In genomic region chr17:56617628-56618027, GRCm38 (mm10) we compare ENCODE assay signal across 28 mouse cellular contexts. TPM values are rescaled to one million over a fixed set of nuclear protein-coding genes. Genes with fewer than 3 reads are reported as not detected.
DNase-seq lines count a peak whose midpoint lies in the region; ATAC-seq lines count a peak whose summit lies in the region.
"Had no signal": no experiment of that assay in that cellular context is flagged by ENCODE, and none has a peak within 500 bp of the region (broad histone marks: within the 10 kb centered on the region; RNA-seq: fewer than 3 reads in every experiment).

No protein-coding gene starts in this region.

- peaks cover 86% of the 10 kb centered on the region for H3K36me3 ChIP-seq in heart, embryonic 10.5 days
- H3K36me3 ChIP-seq in embryonic facial prominence, embryonic 12.5 days: peaks cover 83% of the 10 kb centered on the region

- no peak overlapping the region for H3K4me2 ChIP-seq in embryonic facial prominence, embryonic 12.5 days (replicated peaks)
- H3K4me2 ChIP-seq: embryonic facial prominence, embryonic 13.5 days; forebrain, embryonic 12.5 days; forebrain, embryonic 15.5 days; heart, embryonic 12.5 days; heart, embryonic 15.5 days; hindbrain, embryonic 13.5 days; intestine, embryonic 15.5 days had no signal

- H3K4me1 ChIP-seq in heart, embryonic 10.5 days: peaks cover 18% of the 10 kb centered on the region
- H3K4me1 ChIP-seq in embryonic facial prominence, embryonic 12.5 days: peaks cover 15% of the 10 kb centered on the region

- no peaks in the 10 kb centered on the region for H3K27me3 ChIP-seq in heart, embryonic 10.5 days (ENCODE audit: insufficient read depth, poor library complexity, severe bottlenecking)
- H3K27me3 ChIP-seq in embryonic facial prominence, embryonic 12.5 days: no peaks in the 10 kb centered on the region
- H3K27me3 ChIP-seq: embryonic facial prominence, embryonic 13.5 days; forebrain, embryonic 12.5 days; forebrain, embryonic 15.5 days; heart, embryonic 12.5 days; heart, embryonic 15.5 days; hindbrain, embryonic 13.5 days; intestine, embryonic 15.5 days; Patski had no signal

- H3K27ac ChIP-seq in heart, embryonic 10.5 days: peak overlapping the region; percentile 5; the same call in 1 of the 2 replicates
- no peak overlapping the region for H3K27ac ChIP-seq in embryonic facial prominence, embryonic 12.5 days
- H3K27ac ChIP-seq: embryonic facial prominence, embryonic 13.5 days; forebrain, embryonic 12.5 days; forebrain, embryonic 15.5 days; heart, adult 2 months; heart, embryonic 15.5 days; hindbrain, embryonic 13.5 days; intestine, embryonic 15.5 days had no signal

- H3K9ac ChIP-seq in embryonic facial prominence, embryonic 12.5 days: 0 out of 2 replicates have a peak overlapping the region, but pooled peaks have one; percentile 7
- H3K9ac ChIP-seq: forebrain, embryonic 12.5 days; forebrain, embryonic 15.5 days; heart, embryonic 12.5 days; heart, embryonic 15.5 days; hindbrain, embryonic 13.5 days; intestine, embryonic 15.5 days had no signal

- 89% methylated on average over 8 of the region's 8 CpGs for WGBS in heart, embryonic 10.5 days
- WGBS in embryonic facial prominence, embryonic 12.5 days: 92% methylated on average over 8 of the region's 8 CpGs

- no peaks in the 10 kb centered on the region for H3K9me3 ChIP-seq in heart, embryonic 10.5 days
- no peaks in the 10 kb centered on the region for H3K9me3 ChIP-seq in embryonic facial prominence, embryonic 12.5 days
- H3K9me3 ChIP-seq: embryonic facial prominence, embryonic 13.5 days; forebrain, embryonic 12.5 days; forebrain, embryonic 15.5 days; G1E; heart, embryonic 12.5 days; heart, embryonic 15.5 days; hindbrain, embryonic 13.5 days; intestine, embryonic 15.5 days had no signal

- no peak for ATAC-seq in embryonic facial prominence, embryonic 12.5 days (ENCODE audit: insufficient number of reproducible peaks, insufficient read depth, low FRiP score, low TSS enrichment)
- ATAC-seq: forebrain, embryonic 15.5 days; hindbrain, embryonic 16.5 days; intestine, embryonic 15.5 days; Patski had no signal

- DNase-seq in cerebellum, adult 11-12 months: peak; percentile 12
- DNase-seq in cerebellum, adult 9-11 months: no peak
- DNase-seq in heart, embryonic 10.5 days (ENCODE audit: low spot score): no peak
- no peak for DNase-seq in heart, postnatal 14 days
- no peak for DNase-seq in embryo, embryonic 10.5 days (ENCODE audit: low spot score)
- DNase-seq in right cerebral cortex, postnatal 36 days (ENCODE audit: low spot score in 2 of 2): no peak
- DNase-seq: adrenal gland, postnatal 14 days; cerebellum, adult 11 months; cerebellum, adult 8-10 months; cerebellum, postnatal 36 days; gastrocnemius, postnatal 25 days; heart, adult 2 months; heart, postnatal 10 days; heart, postnatal 4 days; kidney, adult 11 months had no signal

- peak overlapping the region; percentile 3; the same call in 1 of the 2 replicates for H3K4me3 ChIP-seq in heart, embryonic 10.5 days
- no peak overlapping the region for H3K4me3 ChIP-seq in embryonic facial prominence, embryonic 12.5 days
- H3K4me3 ChIP-seq: embryonic facial prominence, embryonic 13.5 days; erythroblast, embryonic 14.5 days; forebrain, embryonic 12.5 days; forebrain, embryonic 15.5 days; heart, adult 2 months; heart, embryonic 12.5 days; heart, embryonic 15.5 days; hindbrain, embryonic 13.5 days; intestine, embryonic 15.5 days had no signal

- intact Hi-C loops in heart, postnatal 14 days (cut with DNase I): no loop called here

RNA-seq across cellular contexts. Expression of gene Rpl36, which starts 4.4 kb away (rescaled TPM):
- 1,286 and 1,339 TPM in 2 replicates for polyA plus RNA-seq in heart, embryonic 10.5 days (2016; fragmentation: Nextera tagmentation; extraction: Ambion mirVana)
- total RNA-seq in heart, postnatal 14 days (2021): 100 to 1,000 TPM; 717 to 746 TPM
- 1,591 and 1,618 TPM in 2 replicates for polyA plus RNA-seq in embryonic facial prominence, embryonic 12.5 days (2016; fragmentation: Nextera tagmentation; extraction: Ambion mirVana)

RNA-seq across cellular contexts. Expression of gene 2410015M20Rik, which starts 8.1 kb away (rescaled TPM):
- polyA plus RNA-seq in heart, embryonic 10.5 days (2016; fragmentation: Nextera tagmentation; extraction: Ambion mirVana): 261 and 317 TPM in 2 replicates
- total RNA-seq in heart, postnatal 14 days (2021): 100 to 1,000 TPM; 347 to 349 TPM
- 208 and 214 TPM in 2 replicates for polyA plus RNA-seq in embryonic facial prominence, embryonic 12.5 days (2016; fragmentation: Nextera tagmentation; extraction: Ambion mirVana)

RNA-seq across cellular contexts. Expression of gene Lonp1, which starts 9.1 kb away (rescaled TPM):
- 58.9 and 65.1 TPM in 2 replicates for polyA plus RNA-seq in heart, embryonic 10.5 days (2016; fragmentation: Nextera tagmentation; extraction: Ambion mirVana)
- 100 to 1,000 TPM in 1 of 2 experiments, 10 to 100 TPM in 1; 97.3 to 104 TPM for total RNA-seq in heart, postnatal 14 days (2021)
- polyA plus RNA-seq in embryonic facial prominence, embryonic 12.5 days (2016; fragmentation: Nextera tagmentation; extraction: Ambion mirVana): 66.0 and 66.9 TPM in 2 replicates

RNA-seq across cellular contexts. Expression of gene Catsperd, which starts 10.3 kb away (rescaled TPM):
- 0.30 and 0.38 TPM in 2 replicates for polyA plus RNA-seq in heart, embryonic 10.5 days (2016; fragmentation: Nextera tagmentation; extraction: Ambion mirVana)
- not detected for total RNA-seq in heart, postnatal 14 days (2021)
- 0.74 and 0.88 TPM in 2 replicates for polyA plus RNA-seq in embryonic facial prominence, embryonic 12.5 days (2016; fragmentation: Nextera tagmentation; extraction: Ambion mirVana)
- total RNA-seq: G1E; gastrocnemius, adult 8-10 months; gastrocnemius, postnatal 25 days; heart, adult 2 months had no signal
- polyA plus RNA-seq: erythroblast, embryonic 14.5 days; G1E had no signal

RNA-seq across cellular contexts. Expression of gene Safb, which starts 33.0 kb away (rescaled TPM):
- polyA plus RNA-seq in heart, embryonic 10.5 days (2016; fragmentation: Nextera tagmentation; extraction: Ambion mirVana): 106 and 128 TPM in 2 replicates
- 10 to 100 TPM; 78.1 to 88.8 TPM for total RNA-seq in heart, postnatal 14 days (2021)
- polyA plus RNA-seq in embryonic facial prominence, embryonic 12.5 days (2016; fragmentation: Nextera tagmentation; extraction: Ambion mirVana): 152 and 157 TPM in 2 replicates
